Mouse (Mus musculus) bone marrow, adult 2 months (tissue): ENCODE data around the gene Mprip. TPM values are rescaled to one million over a fixed set of nuclear protein-coding genes. Genes with fewer than 3 reads are reported as not detected.
"Not testable (repeated sequence)": the region's sequence is repeated elsewhere in the genome, so short reads cannot be mapped to it uniquely, and the experiment has no call there.

Source experiments
- H3K27ac ChIP-seq: fragments of 200-500 bp; 2 replicates; pipeline ENCODE4 v1.5.1; 2012; ENCODE audit warnings: low read depth, mild to moderate bottlenecking, control low read depth, inconsistent platforms, low read length; ENCODE audit not compliant: control insufficient read depth, poor library complexity, insufficient read depth
- H3K4me1 ChIP-seq: fragments of 200-500 bp; 2 replicates; pipeline ENCODE4 v1.6.1; 2011; ENCODE audit warnings: low read length; ENCODE audit not compliant: control insufficient read depth, insufficient read depth
- H3K4me3 ChIP-seq: fragments of 200-500 bp; replicated peaks from 2 replicates; pipeline ENCODE3; 2011; ENCODE audit warnings: mild to moderate bottlenecking, low read depth, low read length, control low read depth; ENCODE audit not compliant: control insufficient read depth
- CTCF ChIP-seq: fragments of 200-500 bp; IDR thresholded peaks from 2 replicates; pipeline ENCODE4 v1.5.1; 2011; ENCODE audit warnings: low read length, control low read depth; ENCODE audit not compliant: control insufficient read depth, insufficient read depth
- POLR2A ChIP-seq: fragments of 200-500 bp; IDR thresholded peaks from 2 replicates; pipeline ENCODE4 v1.6.1; 2011; ENCODE audit warnings: low read depth, mild to moderate bottlenecking, control low read depth, low read length, borderline replicate concordance; ENCODE audit not compliant: control insufficient read depth
- WGBS: fragments of 180-500 bp; shearing (Covaris S2); methylation state at CpG from one replicate; pipeline ENCODE4 v1.1.7; 2018; 5-methylcytosine and 5-hydroxymethylcytosine counted together
- polyA plus RNA-seq: library from polyadenylated mRNA; stranded (reverse); fragments of >200 nt; gene quantifications from 2 replicates; pipeline ENCODE4 v1.2.4, GENCODE M21; 2011; ENCODE audit warnings: low replicate concordance; ENCODE audit not compliant: missing spikeins, insufficient read depth, insufficient read length

Mprip gene
- polyA plus RNA-seq, 1 experiment, result 41.6 TPM

DNA sequence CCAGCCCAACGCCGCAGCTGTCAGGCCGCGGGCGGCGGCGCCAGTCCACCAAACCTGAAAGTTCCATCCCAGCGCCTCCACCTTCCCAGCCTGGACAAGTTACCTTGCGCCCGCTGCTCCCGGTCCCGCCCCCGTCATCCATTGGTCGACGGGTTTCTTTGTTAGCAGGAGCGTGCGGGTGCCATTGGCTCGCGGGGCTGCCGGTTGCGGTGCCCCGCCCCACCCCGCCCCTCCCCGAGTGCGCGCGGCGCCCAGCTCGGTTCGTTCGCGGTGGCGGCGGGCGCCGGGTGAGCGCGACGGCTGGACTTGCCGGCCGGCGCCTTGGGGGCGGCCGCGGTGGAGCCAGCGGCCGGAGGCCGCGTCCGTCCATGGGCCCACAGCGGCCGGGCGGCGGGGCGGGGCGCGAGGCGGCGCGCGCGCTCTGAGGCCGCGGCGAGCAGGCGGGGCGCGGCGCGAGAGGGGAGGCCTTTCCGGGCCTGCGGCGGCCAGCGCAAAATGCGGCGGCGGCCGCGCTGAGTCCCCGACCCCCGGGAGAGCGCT lies 1.2 kb downstream of the Mprip start:
- Histone ChIP-seq H3K4me1 (no peaks in the 10 kb centered on the region), H3K4me3 (peak overlapping the region; percentile 68), H3K27ac (peak overlapping the region; percentile 73)
- TF ChIP-seq POLR2A, result 0 out of 2 replicates have a peak, but pooled peaks have one; percentile 42
- TF ChIP-seq CTCF, result no peak
- WGBS, result 4% methylated on average over 68 of the region's 82 CpGs

DNA sequence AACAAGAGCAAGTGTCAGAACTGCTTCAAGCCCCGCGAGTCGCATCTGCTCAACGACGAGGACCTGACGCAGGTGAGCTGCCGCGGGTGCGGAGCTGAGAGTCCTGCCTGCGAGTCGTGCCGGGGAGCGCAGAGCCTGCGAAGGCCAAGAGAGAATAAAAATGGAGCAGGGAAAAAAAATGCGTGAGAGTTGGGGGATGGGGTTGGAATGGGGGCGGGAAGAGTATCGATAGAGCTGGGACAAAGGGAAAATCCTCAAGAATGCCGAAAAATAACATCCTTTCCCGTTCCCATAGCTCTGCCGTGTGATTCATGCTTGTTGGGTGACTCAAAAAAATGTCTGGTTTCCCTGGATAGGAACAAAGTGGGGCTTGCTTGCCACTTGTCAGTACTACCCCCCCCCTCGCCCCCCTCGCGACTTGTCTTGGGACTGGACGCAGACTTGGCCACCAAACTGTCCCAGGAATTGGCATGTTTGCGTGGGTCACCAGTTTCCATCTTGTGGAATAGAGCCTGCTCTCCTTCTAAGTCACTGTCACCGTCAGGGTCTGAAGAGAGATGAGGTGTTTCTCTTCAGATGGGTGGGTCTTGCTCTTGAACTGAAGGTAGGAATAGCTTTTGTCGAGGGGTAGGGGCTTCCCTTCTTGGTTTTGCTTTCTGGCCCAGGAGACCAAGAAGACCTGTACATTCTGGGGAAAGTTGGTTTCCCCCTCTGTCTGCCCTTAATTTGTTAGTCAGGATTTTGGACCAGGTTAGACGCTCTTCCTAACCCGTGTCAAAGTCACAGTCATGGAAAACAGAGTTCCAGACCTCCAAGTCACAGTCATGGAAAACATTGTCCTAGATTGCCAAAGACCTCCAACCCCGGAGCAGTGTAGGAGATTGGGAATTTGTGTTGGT lies 2.0 kb downstream of the Mprip start:
- Histone ChIP-seq H3K4me3 (peak overlapping the region; percentile 68), H3K27ac (peak overlapping the region; percentile 73; the same call in 1 of the 2 replicates), H3K4me1 (no peaks in the 10 kb centered on the region)
- TF ChIP-seq CTCF (no peak), POLR2A (no peak)
- WGBS, result 4% methylated on average over 30 of the region's 30 CpGs

DNA sequence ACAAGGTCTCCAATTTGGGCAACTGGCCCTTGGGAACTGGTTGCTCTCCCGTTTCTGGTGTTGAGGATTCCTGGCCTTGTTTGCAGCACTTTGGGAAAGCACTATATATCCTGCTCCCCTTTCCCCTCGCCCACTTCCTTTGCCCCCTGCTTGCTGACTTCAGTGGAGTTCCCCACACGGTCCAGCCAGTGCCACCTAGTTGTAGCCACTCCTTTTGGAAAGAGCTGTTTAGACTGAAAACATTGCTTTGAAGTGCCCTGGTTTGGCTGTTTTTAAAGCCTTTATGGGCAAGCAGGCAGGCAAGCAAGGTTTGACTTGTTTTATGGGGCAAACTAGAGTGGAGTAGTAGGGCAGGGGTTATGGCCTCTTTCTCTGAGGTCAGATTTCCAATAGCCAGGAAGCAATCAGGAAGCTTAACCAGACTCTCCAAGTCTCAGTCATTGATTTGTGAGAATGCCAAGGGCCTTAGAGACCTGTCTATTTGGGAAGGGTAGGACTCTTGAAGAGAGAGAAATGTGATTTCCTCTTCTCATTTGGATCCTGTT lies 2.7 kb downstream of the Mprip start:
- H3K27ac ChIP-seq, result no peak overlapping the region
- no peaks in the 10 kb centered on the region for H3K4me1 ChIP-seq
- no peak for TF ChIP-seq CTCF
- no peak overlapping the region for H3K4me3 ChIP-seq
- 14% methylated on average over 3 of the region's 3 CpGs for whole genome bisulfite sequencing

DNA sequence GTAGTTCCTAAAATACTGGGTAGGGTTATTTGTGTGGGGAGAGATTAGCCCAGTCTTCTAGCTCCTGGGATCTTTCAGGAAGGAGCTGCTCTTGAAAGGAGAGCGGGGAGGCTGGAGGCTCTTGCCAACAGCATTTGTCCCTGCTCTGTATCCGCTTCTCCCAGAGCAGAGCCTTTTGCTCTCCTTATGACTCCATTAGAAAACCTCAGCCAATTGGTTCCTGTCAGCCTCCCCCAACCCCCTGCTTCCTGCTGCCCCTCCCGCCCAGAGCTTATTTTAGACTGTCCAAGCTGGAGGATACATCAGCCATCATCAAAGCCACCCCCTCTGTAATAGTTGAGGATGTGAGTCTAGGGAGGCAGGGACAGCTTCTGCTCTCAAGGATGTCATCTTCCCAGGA lies 3.7 kb downstream of the Mprip start:
- H3K27ac ChIP-seq, result no peak overlapping the region
- H3K4me3 ChIP-seq, result no peak overlapping the region
- TF ChIP-seq POLR2A (no peak), CTCF (no peak)
- H3K4me1 ChIP-seq, result no peaks in the 10 kb centered on the region
- 52% methylated on average over 3 of the region's 3 CpGs for WGBS

DNA sequence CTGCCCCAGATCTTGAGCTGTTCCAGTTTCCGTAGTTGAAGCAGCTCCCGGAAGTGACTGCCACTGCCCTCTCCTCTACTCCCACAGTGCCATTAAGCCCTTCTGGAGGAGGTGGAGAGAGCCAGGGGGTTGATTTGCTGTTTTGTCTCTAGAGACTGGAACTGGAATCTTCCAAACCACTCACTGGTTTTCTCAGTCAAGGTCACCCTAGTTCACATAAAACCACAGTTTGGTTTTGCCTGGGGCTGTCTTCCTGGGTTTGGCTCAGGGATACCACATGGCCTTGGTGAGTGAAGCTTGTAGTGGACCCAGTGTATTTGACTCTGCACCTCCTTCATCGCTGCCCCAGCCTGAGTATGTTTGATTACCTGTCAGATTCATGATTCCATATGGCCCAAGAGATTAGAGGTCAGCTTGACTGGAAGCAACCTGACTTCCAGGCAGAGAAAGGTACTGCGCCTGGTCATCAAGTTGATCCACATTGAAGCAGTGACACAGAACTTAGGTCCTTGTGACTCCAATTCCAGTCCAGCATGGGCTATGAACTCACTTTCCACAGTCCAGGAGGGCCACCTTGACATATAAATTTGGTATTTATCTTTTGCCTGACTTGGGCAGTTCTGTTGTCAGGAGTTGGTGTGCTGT lies 10.1 kb downstream of the Mprip start:
- Histone ChIP-seq H3K27ac (no peak overlapping the region), H3K4me3 (no peak overlapping the region), H3K4me1 (peaks cover 3% of the 10 kb centered on the region; the same call in 1 of the 2 replicates)
- TF ChIP-seq CTCF (no peak), POLR2A (no peak)
- 52% methylated on average over 4 of the region's 4 CpGs for WGBS

DNA sequence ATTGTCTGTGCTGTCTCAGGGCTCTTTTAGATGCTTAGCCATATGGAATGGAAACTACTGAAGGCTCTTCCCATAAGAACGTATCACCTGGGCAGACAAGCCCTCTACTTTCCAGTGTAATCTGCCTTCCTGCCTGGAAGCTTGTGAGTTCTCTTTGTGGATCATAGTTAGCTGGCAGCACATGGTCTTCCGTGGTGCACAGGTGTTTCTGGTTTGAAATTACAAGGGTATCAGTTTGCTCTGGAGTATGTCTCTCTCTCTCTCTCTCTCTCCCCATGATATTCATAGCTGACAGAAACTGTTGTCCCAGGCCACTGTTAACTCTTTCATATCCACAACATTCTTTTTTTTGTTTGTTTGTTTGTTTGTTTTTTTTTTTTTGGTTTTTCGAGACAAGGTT lies 12.9 kb downstream of the Mprip start:
- Histone ChIP-seq H3K4me1 (peaks cover 6% of the 10 kb centered on the region; the same call in 1 of the 2 replicates), H3K4me3 (no peak overlapping the region), H3K27ac (no peak overlapping the region)
- TF ChIP-seq CTCF (no peak), POLR2A (no peak)
- WGBS, result 71% methylated on average over 3 of the region's 3 CpGs

DNA sequence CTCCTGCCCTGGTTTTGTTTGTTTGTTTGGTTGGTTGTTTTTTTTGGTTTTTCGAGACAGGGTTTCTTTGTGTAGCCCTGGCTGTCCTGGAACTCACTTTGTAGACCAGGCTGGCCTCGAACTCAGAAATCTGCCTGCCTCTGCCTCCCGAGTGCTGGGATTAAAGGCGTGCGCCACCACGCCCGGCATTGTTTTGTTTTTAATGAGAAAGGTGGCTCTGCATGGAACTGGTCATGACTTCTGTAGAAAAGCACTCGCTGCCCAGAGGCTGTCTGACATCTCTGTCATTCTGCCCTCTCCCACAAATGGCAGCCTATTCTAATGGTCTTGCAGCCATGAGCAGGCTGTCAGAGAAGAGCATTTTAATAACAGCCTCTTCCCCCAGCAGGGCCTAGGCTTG lies 13.6 kb downstream of the Mprip start:
- H3K27ac ChIP-seq, H3K4me1 ChIP-seq, H3K4me3 ChIP-seq: not testable (repeated sequence)
- 93% methylated on average over 8 of the region's 8 CpGs for WGBS

DNA sequence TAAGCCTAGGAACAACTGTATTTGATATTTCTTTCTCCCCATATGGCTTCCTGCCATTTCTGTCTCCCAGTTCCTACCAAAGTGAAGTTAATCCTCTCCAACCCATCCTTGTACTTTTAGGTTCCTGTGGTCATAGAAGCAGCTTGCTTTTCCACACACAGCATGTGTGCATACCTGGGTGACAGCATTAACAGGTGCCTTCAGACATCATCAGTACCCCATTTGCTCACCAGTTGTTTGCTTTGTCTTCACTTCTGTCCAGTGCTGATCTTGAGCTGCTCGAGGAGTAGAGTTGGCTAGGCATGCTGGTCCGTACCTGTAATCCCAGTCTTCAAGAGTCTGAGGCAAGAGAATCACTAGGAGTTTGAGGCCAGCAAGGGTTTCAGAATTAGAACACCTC lies 16.7 kb downstream of the Mprip start:
- no peak overlapping the region for H3K27ac ChIP-seq
- 84% methylated on average over 2 of the region's 2 CpGs for WGBS
- TF ChIP-seq POLR2A, result no peak
- TF ChIP-seq CTCF, result no peak
- H3K4me3 ChIP-seq, result no peak overlapping the region
- H3K4me1 ChIP-seq, result peaks cover 4% of the 10 kb centered on the region; the same call in 1 of the 2 replicates

DNA sequence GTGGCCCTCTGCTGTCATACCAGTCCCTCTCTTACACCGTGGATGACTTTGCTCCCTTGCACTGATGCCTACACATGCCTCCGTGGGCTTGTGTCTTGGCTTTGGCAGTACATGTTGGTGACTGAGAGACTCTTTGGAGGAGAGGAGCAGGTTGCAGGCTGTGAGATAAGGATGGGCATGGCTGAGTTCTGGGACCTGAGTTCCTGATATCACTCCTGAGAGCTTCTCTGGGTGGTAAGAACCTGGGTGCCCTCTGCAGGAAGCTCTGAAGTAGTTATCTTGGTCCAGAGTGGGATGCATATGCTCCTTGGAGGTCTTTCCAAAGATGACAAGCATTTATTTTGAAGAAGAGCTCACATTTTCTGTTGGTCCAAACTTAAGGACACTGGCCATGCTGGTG lies 17.6 kb downstream of the Mprip start:
- Histone ChIP-seq H3K4me3 (no peak overlapping the region), H3K27ac (no peak overlapping the region), H3K4me1 (peaks cover 4% of the 10 kb centered on the region; the same call in 1 of the 2 replicates)
- WGBS, result 64% methylated on average over 2 of the region's 2 CpGs
- TF ChIP-seq POLR2A (no peak), CTCF (no peak)
